Mouse (Mus musculus) thymus, postnatal 0 days (tissue): ENCODE results near the gene Plxna4. TPM values are rescaled to one million over a fixed set of nuclear protein-coding genes. Genes with fewer than 3 reads are reported as not detected.

ENCODE experiments used
- DNase-seq: peaks from one replicate; pipeline ENCODE4 v3.0.0-alpha.2; 2015; ENCODE audit warnings: low spot score
- polyA plus RNA-seq: library from polyadenylated mRNA; unstranded; fragments of >200 nt; fragmentation: Nextera tagmentation; extraction: Ambion mirVana; gene quantifications from 2 replicates; pipeline ENCODE4 v1.2.1, GENCODE M21; 2015

Plxna4 gene
- polyA plus RNA-seq, 1 experiment from 2014 or later: 0.18 TPM

GRCm38 (mm10) chr6:32479193-32479758 is 108.7 kb downstream of the Plxna4 start:
- DNase-seq: no peak

GRCm38 (mm10) chr6:32475958-32476357 is 112.0 kb downstream of the Plxna4 start:
- no peak for DNase-seq

GRCm38 (mm10) chr6:32472062-32472461 is 115.9 kb downstream of the Plxna4 start:
- no peak for DNase-seq

- no peak for DNase-seq
These were observed 116.4 kb downstream of the Plxna4 start for GRCm38 (mm10) chr6:32471639-32472038.

GRCm38 (mm10) chr6:32469196-32469595 is 118.8 kb downstream of the Plxna4 start:
- DNase-seq: no peak

GRCm38 (mm10) chr6:32465129-32465528 is 122.9 kb downstream of the Plxna4 start:
- DNase-seq: no peak

GRCm38 (mm10) chr6:32464637-32465036 is 123.4 kb downstream of the Plxna4 start:
- DNase-seq: no peak

GRCm38 (mm10) chr6:32464046-32464445 is 123.9 kb downstream of the Plxna4 start:
- DNase-seq: no peak

- DNase-seq: no peak
These were observed 127.6 kb downstream of the Plxna4 start for GRCm38 (mm10) chr6:32460400-32460799.

GRCm38 (mm10) chr6:32456641-32457040 is 131.4 kb downstream of the Plxna4 start:
- DNase-seq: no peak

GRCm38 (mm10) chr6:32451851-32452250 is 136.1 kb downstream of the Plxna4 start:
- DNase-seq: no peak

GRCm38 (mm10) chr6:32449237-32449963 is 138.6 kb downstream of the Plxna4 start:
- DNase-seq: no peak

GRCm38 (mm10) chr6:32448787-32449186 is 139.2 kb downstream of the Plxna4 start:
- no peak for DNase-seq

GRCm38 (mm10) chr6:32446276-32446675 is 141.7 kb downstream of the Plxna4 start:
- no peak for DNase-seq

- no peak for DNase-seq
These were observed 142.7 kb downstream of the Plxna4 start for GRCm38 (mm10) chr6:32445246-32445645.

- DNase-seq: no peak
These were observed 143.6 kb downstream of the Plxna4 start for GRCm38 (mm10) chr6:32444393-32444792.

- no peak for DNase-seq
These were observed 144.3 kb downstream of the Plxna4 start for GRCm38 (mm10) chr6:32443679-32444078.

GRCm38 (mm10) chr6:32439434-32439833 is 148.6 kb downstream of the Plxna4 start:
- DNase-seq: no peak

- DNase-seq: no peak
These were observed 150.8 kb downstream of the Plxna4 start for GRCm38 (mm10) chr6:32437219-32437618.

- DNase-seq: no peak
These were observed 164.9 kb downstream of the Plxna4 start for GRCm38 (mm10) chr6:32423124-32423523.

GRCm38 (mm10) chr6:32420610-32421009 is 167.4 kb downstream of the Plxna4 start:
- DNase-seq: no peak

- DNase-seq: no peak
These were observed 170.6 kb downstream of the Plxna4 start for GRCm38 (mm10) chr6:32417351-32417750.

GRCm38 (mm10) chr6:32411325-32411724 is 176.7 kb downstream of the Plxna4 start:
- no peak for DNase-seq
